Mouse (Mus musculus) ES-E14 (cell line): ENCODE results near the gene Ak5.

Experiments used
- HCFC1 ChIP-seq: IDR thresholded peaks from 2 replicates; pipeline ENCODE4 v1.6.1; 2012; ENCODE audit warnings: low read length, inconsistent platforms, borderline replicate concordance; ENCODE audit not compliant: insufficient read depth
- MAFK ChIP-seq: IDR thresholded peaks from 2 replicates; pipeline ENCODE4 v1.6.1; 2014; ENCODE audit warnings: mild to moderate bottlenecking, low read depth, low read length, inconsistent platforms; ENCODE audit not compliant: insufficient read depth
- ZNF384 ChIP-seq: IDR thresholded peaks from 2 replicates; pipeline ENCODE4 v1.6.1; 2012; ENCODE audit warnings: low read depth, low read length, inconsistent platforms

GRCm38 (mm10) chr3:152516569-152516968 is 151.6 kb downstream of the Ak5 start:
- TF ChIP-seq ZNF384, result no peak
- no peak for TF ChIP-seq HCFC1
- TF ChIP-seq MAFK, result no peak
